Mouse (Mus musculus) kidney, adult 9 months (tissue): ENCODE data around the gene Ndel1.
"Not testable (repeated sequence)": the region's sequence is repeated elsewhere in the genome, so short reads cannot be mapped to it uniquely, and the experiment has no call there.

ENCODE experiments used
- DNase-seq: peaks from one replicate; pipeline ENCODE4 v3.0.0; 2022

Gene Ndel1

DNA sequence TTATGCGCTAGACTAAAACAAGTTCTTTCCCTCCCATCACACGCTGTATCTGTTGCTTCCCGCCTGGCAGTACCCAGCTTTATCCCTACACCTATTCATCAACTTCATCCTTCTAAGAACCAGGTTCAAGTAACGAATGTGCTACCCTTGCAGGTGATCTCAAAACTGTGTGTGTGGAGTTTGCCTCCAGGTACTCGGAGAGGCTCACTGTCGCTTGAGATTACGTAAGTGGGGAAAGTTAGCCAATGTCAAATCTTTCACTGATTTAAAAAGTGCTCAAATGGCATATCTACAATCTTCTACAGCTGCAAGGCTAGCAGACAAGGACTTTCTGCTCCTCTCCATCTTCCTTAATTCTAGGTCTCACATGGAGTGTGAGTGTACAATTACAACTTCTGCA is 20.8 kb downstream of the Ndel1 start:
- peak; percentile 81 for DNase-seq

DNA sequence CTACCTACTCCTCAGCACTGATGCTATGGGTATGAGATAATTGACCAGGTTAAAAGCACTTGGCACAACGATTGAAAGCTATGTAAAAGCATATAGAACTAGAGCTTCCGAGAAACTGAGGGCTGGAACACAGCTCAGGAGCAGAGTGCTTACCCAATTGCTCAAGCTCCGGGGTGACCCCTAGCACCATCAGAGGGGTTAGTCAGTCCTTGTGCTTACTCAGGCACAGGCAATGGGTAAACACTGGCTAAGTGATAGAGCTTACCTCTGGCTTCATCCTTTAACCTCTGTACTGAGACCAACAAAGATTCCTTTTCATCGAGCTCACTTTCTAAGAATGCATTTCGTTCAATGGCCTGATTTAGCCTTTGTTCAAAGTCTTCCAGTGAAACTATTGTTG is 32.1 kb downstream of the Ndel1 start:
- DNase-seq, result no peak

GRCm38 (mm10) chr11:68835034-68835433 is 36.6 kb downstream of the Ndel1 start:
- DNase-seq, result no peak

DNA sequence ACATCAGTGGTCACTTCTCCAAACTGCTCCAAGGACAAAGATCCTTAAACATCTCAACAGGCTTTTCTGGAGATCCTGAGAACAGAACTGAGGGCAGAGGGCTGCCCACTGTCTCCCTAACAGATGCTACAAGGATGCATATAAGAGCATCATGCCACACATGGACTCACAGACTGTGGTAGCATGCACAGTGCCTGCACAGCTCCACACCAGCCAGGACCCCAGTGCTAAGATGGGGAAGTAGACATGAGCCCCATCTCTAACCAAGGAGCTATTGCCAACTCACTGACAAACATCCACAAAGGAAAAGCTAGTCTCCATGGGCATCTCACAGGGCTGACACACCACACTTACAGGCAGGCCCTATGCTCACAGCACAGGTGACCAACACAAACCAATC is 38.1 kb downstream of the Ndel1 start:
- no peak for DNase-seq

- no peak for DNase-seq
Observed at GRCm38 (mm10) chr11:68832793-68833192, 38.9 kb downstream of the Ndel1 start.

GRCm38 (mm10) chr11:68831580-68831979 is 40.1 kb downstream of the Ndel1 start:
- not testable (repeated sequence) for DNase-seq

GRCm38 (mm10) chr11:68826735-68827134 is 44.9 kb downstream of the Ndel1 start:
- DNase-seq, result no peak

GRCm38 (mm10) chr11:68822326-68822725 is 49.3 kb downstream of the Ndel1 start:
- no peak for DNase-seq

DNA sequence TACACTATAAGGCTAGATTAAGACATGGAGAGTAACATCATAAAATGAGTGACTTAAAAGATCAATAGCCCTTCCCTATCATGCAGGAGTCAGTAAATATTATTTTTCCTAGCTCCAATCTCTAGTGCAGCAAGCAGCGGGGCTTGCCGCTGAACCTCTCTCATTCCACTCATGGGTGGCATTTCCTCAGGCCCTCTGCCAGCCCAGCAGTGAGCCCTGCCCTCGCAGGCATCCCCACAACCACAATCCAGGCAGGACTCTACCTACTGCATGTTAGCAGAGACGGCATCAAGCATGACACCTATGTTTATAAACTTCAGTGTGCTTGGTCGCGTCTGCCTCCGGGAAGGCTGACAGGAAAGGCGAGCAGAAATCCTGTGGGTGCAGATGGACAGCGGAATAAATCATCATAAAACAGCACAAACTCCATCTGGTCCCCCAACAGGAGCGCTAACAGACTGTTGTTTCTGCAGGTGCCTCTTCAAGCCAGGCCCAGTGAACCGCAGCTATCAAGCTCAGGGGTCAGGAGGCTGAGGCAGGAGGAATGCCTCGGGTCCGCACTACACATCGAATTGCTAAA is 52.3 kb downstream of the Ndel1 start:
- DNase-seq, result no peak

GRCm38 (mm10) chr11:68818416-68818815 is 53.2 kb downstream of the Ndel1 start:
- no peak for DNase-seq

GRCm38 (mm10) chr11:68811881-68812577 is 59.6 kb downstream of the Ndel1 start:
- DNase-seq, result no peak

DNA sequence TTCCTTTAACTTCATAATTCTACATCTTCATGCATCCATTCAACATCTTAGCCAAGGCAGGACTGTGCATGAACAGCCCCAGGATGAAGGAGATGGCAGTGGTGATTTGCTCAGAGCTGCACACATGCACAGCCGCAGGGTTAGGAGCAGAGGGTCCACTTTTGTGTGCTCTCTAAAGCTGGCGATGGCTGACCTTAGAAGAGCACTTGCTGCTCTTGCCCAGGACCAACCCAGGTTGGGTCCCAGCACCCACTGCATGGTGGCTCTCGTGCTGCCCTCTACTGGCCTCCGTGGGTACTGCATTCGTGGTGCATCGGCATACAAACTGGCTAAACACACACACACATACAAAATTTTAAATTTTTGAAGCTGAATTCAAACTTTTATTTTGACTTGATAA is 63.9 kb downstream of the Ndel1 start:
- DNase-seq, result peak; percentile 71

DNA sequence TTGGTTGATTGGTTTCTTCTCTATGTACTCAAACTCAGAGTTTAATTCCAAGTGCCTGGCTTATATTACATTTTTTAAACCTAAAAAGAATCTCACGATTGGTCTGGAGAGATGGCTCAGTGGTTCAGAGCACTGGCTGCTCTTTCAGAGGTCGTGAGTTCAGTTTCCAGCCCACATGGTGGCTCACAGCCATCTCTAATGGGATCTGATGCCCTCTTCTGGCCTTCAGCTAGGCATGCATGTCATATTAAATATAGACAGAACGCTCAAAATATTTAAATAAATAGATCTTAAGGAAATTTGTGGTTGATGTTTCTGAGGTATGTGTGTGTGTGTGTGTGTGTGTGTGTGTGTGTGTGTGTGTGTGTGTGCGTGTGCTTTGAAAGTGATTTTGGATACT is 66.5 kb downstream of the Ndel1 start:
- DNase-seq, result no peak

DNA sequence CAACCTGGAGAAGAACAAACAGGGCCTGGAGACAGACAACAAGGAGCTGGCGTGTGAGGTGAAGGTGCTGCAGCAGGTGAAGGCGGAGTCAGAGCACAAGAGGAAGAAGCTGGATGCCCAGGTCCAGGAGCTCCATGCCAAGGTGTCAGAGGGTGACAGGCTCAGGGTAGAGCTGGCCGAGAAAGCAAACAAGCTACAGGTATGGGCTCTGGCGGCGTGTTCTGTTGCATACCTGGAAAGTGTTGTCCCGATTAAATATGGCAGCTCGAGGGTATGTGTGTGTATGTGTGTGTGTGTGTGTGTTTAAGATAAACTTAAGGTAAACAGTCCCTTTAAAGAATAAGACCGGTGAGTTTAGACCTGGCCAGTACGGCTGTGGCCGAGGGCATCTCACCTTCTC is 73.4 kb downstream of the Ndel1 start:
- DNase-seq, result no peak

DNA sequence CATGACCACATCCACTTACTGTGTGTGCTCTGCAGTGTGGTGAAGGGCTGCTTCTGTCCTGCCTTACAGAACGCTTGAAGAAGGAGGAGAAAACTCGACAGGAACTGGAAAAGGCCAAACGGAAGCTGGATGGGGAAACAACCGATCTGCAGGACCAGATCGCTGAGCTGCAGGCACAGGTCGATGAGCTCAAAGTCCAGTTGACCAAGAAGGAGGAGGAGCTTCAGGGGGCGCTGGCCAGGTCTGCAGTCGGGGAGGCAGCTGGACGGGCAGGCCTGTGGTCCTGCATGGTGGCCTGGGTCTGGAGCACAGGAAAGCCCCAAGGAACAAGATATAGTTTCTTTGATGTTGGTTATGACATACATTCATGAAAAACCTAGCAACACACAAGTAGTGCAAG is 79.9 kb downstream of the Ndel1 start:
- peak; percentile 32 for DNase-seq

DNA sequence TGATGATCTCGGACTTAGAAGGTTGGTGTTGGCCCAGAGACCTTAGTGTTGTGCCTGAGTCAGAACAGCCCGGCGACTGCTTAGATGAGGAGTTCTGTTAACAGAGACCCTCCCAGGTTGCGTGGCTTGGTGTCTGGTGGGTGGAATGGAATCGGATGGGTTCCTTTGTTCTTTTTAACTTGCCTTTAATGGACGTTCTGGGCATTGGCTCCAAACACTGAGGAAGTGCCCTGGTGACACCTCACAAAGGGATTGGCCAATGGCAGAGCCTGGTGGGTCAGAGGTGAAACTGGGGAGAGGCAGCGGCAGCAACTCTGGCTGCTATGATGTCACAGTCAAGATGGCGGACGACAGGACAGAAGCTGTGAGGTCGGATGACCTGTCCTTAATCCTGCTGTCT is 80.9 kb downstream of the Ndel1 start:
- no peak for DNase-seq

GRCm38 (mm10) chr11:68787222-68787621 is 84.4 kb downstream of the Ndel1 start:
- DNase-seq, result no peak

DNA sequence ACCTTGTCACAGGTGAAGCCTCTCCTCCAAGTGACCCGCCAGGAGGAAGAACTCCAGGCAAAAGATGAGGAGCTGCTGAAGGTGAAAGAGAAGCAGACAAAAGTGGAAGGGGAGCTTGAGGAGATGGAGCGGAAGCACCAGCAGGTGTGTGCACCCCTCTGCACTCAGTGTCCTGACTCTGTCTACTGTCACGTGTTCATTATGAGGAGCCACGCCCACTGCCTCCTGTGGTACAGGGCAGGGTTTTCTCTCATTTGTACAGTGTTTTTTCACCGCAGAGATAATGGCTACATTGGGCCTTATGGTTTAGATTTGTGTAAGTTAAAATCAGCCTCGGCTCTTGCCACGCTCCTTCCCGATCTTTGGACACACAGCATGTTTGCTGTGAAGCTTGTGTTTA is 85.8 kb downstream of the Ndel1 start:
- no peak for DNase-seq

DNA sequence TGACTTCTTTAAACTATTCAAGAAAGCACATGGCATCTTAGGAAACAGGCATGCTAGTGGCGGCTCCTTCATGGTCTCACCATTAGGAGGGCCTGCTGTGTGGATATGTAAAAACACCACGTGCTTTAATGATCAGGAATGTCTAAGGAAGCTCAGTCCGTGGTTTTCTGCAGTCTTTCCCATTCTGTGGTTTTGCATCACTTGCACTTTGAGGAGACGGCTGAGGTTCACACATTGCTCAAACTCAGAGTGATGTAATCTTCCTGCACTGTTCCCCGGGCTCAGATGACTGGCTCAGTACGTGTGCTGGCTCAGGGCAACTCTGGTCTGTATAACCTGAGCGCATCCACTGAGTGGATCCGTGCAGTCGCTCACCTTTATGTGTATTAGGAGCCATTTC is 89.3 kb downstream of the Ndel1 start:
- DNase-seq, result no peak

DNA sequence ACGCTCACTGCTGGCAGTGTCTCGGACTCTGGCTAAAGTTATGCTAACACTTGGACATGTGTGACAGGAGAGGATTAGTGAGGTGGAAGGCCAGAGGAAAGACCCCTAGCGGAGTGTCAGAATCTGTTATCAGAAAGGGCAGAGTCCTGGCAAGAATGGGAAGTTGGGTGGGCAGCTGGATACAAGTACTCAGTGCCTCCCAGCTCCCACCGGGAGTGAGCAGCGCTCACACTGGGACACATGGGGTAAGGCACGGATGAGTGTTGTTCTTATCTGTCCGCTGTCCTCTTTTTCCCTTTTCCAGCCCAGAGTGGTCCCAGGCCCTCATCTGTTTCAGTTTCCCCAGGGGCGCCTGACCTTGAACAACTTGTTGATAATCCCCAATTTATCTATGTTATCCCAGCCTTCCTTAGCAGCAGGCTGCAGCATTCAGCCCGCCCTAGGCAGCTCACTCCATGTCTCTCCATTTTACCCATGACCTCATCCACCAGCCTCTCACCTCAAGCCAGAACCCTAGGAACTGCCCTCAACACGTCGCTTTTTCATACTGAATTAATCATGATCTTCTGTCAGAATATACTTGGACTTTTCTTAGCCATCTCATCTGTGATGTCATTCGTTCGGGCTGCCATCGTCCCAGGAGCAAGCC is 91.1 kb downstream of the Ndel1 start:
- no peak for DNase-seq

DNA sequence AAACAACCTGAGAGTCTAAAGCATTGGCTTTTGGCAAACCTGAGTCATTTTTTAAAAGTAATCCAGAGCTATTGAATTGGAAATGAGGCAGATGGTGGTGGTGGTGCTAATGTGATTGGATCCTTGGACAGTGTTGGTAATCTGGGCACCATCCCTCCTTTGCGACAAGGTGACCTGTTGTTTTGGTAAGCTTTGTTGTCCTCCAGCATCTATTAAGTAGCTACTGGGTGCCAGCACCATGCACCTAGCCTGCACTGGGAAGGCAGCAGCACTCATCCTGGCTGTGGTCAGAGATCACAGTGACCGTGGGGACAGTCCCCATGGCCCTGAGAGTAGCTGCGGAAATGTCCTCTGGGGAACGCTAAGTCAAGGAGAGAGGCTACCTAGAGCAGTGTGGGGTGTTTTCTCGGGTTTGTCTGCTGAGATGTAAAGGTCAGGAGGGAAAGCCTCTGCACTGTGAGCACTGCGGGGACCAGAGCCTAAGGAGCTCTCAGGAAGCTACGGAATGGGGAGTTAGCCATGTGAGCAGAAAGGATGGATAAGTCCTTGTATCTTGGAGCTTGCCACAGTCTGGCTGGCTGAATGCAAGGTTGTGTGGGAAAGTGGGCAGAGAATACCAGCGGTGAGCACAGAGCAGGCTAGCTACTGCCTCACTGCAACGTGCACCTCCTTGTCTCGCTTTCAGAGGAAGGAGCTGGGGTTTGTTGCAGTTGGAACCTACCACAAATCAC is 91.8 kb downstream of the Ndel1 start:
- DNase-seq, result no peak

DNA sequence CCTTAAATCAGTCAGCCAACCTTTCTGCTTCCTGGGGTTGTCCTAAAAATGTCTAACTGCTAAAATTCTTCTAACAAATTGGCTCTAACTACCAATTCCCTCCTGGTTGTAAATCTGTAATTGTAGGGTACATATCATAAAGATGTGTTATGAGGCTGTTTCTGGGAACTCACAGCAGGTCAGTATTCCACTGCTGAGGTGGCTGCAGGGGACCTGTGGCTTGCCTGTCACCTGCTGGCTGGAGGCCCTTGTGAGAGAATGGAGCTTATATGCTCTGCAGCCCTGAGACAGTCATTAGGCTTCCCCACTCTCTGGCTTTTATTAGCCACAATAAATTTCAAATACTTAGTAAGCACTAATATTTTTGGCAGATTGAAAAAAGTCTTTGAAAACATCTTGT is 92.8 kb downstream of the Ndel1 start:
- no peak for DNase-seq

DNA sequence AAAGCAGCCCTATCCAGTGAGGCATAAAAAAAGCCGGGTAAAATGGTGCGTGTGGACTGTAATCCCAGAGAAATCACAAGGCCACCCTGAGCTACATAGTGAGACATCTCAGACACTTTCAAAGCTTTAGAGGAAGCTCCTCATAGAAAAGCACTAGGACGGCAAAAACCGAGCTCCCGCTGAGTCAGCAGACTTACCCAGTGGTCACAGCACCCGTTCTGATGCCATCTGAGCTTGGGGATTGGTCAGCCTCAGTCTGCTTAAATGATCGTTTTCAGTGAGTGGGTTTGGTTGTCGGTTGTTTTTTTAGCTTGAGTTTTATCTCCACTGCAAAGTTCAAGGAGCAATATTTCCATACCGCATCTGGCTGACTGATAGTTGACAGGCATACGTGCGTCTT is 93.7 kb downstream of the Ndel1 start:
- DNase-seq, result no peak

DNA sequence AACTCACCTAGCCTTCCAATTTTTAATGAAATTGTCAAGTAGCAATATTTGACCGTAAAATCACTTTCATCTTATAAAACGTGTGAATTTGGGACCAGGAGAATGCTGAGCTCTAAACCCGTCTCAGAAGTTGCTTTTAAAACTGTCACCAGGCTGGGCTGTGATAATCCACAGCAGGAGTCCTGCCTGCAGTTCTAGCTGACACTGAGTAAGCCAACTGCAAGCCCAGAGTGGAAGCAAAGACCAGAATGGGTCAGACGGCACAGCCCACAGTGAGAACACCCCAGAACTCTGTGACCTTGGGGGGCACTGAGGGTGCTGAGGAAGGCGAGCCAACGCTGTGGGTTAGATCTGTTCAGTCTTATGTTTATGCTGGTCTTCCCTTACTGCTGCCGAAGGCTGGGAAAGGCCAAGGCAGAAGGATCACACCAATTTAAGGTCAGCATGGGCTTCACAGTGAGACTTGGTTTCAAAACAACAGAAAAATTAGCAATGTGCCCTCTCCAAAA is 95.5 kb downstream of the Ndel1 start:
- DNase-seq, result no peak
